Mouse (Mus musculus): Measurements from ENCODE around the gene Heatr1. TPM values are rescaled to one million over a fixed set of nuclear protein-coding genes. Genes with fewer than 3 reads are reported as not detected.

The Heatr1 gene
- polyA plus RNA-seq, 1 experiment from 2014 or later: 15.7 TPM

DNA sequence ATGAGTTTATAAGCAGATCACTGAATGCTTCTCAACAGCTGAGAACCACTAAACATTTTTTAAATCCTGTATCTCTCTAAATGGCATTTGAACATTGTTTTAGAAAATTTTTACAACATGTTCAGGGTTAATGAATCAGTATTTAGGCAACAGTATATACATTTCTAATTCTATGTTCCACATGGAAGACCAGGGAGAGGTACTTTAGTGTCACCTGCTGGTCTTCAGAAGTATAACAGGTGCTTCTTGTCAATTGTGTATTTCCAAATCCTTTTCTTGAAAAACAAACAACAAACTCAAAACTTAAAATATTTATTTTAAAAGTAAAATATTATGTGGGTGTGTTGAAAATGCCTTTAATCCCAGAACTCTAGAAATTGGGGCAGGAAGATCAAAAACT lies 8.5 kb upstream of the Heatr1 start:
- H3K4me1 ChIP-seq: no peaks in the 10 kb centered on the region
- H3K9ac ChIP-seq: no peak overlapping the region
- ATAC-seq (ENCODE audit: insufficient number of reproducible peaks, low FRiP score, low TSS enrichment, low read depth): no peak
- H3K36me3 ChIP-seq: no peaks in the 10 kb centered on the region
- no peak overlapping the region for H3K4me2 ChIP-seq (replicated peaks)
- H3K4me3 ChIP-seq (replicated peaks): no peak overlapping the region
- H3K27me3 ChIP-seq: no peaks in the 10 kb centered on the region
- no peak overlapping the region for H3K27ac ChIP-seq (replicated peaks)
- no peaks in the 10 kb centered on the region for H3K9me3 ChIP-seq (replicated peaks)

DNA sequence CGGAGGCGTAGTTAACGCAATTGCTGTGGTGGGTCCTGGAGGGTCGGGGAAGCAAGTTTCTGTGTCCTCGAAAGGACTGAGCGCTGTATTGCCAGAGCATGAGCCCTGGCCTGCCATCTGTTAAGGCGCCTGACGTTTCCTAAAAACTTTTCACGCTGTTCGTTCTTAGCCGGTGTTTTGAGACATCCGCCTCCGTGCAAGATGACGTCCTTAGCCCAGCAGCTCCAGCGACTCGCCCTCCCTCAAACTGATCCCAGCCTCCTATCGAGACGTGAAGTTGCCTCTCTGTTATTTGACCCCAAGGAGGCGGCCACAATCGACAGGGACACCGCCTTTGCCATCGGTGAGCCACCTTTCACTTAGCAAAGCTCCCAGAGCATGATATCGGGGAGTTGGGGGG lies 744 bp downstream of the Heatr1 start:
- no peak; the same call in 1 of the 2 replicates for ATAC-seq (ENCODE audit: insufficient number of reproducible peaks, low FRiP score, low TSS enrichment, low read depth)
- Histone ChIP-seq H3K4me1 (peaks cover 11% of the 10 kb centered on the region), H3K27ac (replicated peaks) (no peak overlapping the region; the same call in 1 of the 2 replicates), H3K4me2 (replicated peaks) (peak overlapping the region; percentile 93), H3K36me3 (peaks cover 11% of the 10 kb centered on the region), H3K4me3 (replicated peaks) (peak overlapping the region; percentile 96), H3K9me3 (replicated peaks) (no peaks in the 10 kb centered on the region), H3K9ac (peak overlapping the region; percentile 62), H3K27me3 (0 out of 2 replicates have a peak, but pooled peaks cover 3% of the 10 kb centered on the region)
- under 1% methylated on average over 23 of the region's 23 CpGs for WGBS

DNA sequence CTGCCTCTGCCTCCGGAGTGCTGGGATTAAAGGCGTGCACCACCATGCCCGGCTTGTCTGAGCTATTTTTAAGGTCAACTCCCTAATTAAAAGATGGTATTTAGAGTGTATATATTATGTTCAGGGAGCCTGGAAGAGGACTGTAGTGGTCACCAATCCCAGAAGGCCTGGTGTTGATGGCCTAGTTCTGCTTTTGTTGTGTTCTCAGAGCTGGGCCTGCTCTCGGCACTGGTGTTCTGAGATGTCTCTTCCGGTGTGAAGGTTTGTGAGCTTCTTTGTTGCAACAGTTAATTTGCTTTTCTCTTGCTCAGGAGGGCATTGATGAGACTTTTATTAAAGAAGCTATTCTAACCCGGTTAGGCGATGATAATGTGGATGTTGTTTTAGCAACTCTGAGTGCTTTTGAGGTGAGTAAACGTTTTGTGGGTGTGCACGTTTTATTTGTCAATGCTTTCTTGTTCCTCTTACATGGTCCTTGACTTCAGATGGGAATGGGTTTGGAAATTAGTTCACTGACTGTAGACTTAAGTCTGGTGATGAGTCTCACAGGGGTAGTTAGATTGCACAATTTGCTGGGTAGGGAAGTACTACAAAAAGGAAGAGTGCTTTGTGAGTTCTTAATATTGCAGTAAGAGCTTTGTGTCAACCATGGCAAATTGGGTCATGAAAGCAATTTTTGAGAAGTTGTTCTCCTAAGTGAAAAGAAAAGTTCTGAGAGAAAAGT lies 13.7 kb downstream of the Heatr1 start:
- WGBS: 91% methylated on average over 9 of the region's 9 CpGs
- Histone ChIP-seq H3K36me3 (peaks cover 63% of the 10 kb centered on the region), H3K4me1 (no peaks in the 10 kb centered on the region)

DNA sequence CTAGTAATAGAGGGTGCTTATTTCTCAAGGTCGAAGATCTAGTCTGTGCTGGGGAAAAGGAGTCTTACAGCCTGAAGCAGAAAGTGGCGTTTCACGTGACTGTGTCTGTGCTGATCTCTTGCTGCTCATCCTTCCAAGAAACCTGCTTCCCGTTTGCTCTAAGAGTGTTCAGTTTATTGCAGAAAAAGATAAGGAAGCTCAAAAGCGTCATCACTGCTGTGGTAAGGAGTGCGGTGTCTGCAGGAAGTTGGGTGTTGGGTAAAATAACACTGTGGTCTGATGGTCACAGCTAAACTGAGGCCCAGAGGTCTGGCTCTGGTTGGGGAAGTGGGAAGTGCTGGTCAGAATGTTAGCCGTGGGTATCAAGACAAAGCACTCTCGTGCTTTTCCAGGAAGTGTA lies 17.2 kb downstream of the Heatr1 start:
- 89% methylated on average over 8 of the region's 8 CpGs for WGBS
- H3K4me3 ChIP-seq (replicated peaks): no peak overlapping the region
- no peaks in the 10 kb centered on the region for H3K9me3 ChIP-seq (replicated peaks)
- H3K27me3 ChIP-seq: no peaks in the 10 kb centered on the region
- no peaks in the 10 kb centered on the region for H3K4me1 ChIP-seq
- H3K4me2 ChIP-seq (replicated peaks): no peak overlapping the region
- no peak for ATAC-seq (ENCODE audit: insufficient number of reproducible peaks, low FRiP score, low TSS enrichment, low read depth)
- no peak overlapping the region for H3K9ac ChIP-seq
- no peak overlapping the region for H3K27ac ChIP-seq (replicated peaks)
- H3K36me3 ChIP-seq: peaks cover 64% of the 10 kb centered on the region

More for the DNA sequence above, 13.7 kb downstream of the Heatr1 start:
- Histone ChIP-seq H3K4me3 (replicated peaks) (no peak overlapping the region), H3K9ac (no peak overlapping the region), H3K27me3 (no peaks in the 10 kb centered on the region), H3K4me2 (replicated peaks) (no peak overlapping the region), H3K9me3 (replicated peaks) (no peaks in the 10 kb centered on the region), H3K27ac (replicated peaks) (no peak overlapping the region)
- no peak for ATAC-seq (ENCODE audit: insufficient number of reproducible peaks, low FRiP score, low TSS enrichment, low read depth)

DNA sequence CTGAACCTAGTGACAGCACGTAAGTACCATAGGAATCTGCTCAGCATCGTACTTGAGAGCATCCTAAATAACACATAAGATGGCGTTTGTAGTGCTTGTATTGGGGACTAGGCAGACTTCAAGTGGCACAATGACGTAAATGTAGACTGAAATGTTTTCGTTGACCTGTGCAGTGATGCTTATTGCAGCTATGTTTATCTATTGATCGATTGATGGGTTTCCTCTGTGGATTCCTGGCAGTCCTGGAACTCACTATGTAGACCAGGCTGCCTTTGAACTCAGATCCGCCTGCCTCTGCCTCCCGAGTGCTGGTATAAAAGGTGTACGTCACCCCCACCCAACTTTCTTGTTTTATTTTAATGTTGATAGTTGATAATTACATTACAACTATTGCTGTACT lies 25.8 kb downstream of the Heatr1 start:
- no peak overlapping the region for H3K4me3 ChIP-seq (replicated peaks)
- H3K9me3 ChIP-seq (replicated peaks): no peaks in the 10 kb centered on the region
- H3K4me1 ChIP-seq: no peaks in the 10 kb centered on the region
- 92% methylated on average over 9 of the region's 9 CpGs for WGBS
- H3K27ac ChIP-seq (replicated peaks): no peak overlapping the region
- H3K36me3 ChIP-seq: peaks cover 84% of the 10 kb centered on the region
- no peak overlapping the region for H3K9ac ChIP-seq
- H3K4me2 ChIP-seq (replicated peaks): no peak overlapping the region
- ATAC-seq (ENCODE audit: insufficient number of reproducible peaks, low FRiP score, low TSS enrichment, low read depth): no peak
- H3K27me3 ChIP-seq: no peaks in the 10 kb centered on the region

DNA sequence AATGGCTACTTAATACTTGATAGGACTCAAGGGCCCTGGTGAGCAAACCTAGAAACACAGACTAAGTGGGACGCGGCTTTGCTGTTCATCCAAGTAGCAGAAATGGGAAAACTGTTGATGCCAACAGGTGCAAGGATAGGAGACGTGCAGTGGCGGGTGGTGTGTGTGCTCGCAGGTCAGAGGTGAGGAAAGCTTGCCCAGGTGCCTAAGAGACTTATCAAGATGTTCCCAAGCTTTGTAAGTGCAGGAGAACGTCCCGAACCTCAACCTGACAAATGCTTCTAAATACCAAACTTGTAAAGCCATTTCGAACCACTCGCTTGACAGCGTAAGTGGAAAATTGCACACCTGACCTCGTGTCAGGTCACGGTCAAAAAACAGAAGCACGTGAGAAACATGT lies 33.7 kb downstream of the Heatr1 start:
- Histone ChIP-seq H3K9me3 (replicated peaks) (no peaks in the 10 kb centered on the region), H3K27me3 (no peaks in the 10 kb centered on the region), H3K4me2 (replicated peaks) (no peak overlapping the region), H3K27ac (replicated peaks) (no peak overlapping the region), H3K4me1 (no peaks in the 10 kb centered on the region), H3K4me3 (replicated peaks) (no peak overlapping the region), H3K36me3 (peaks cover 83% of the 10 kb centered on the region), H3K9ac (no peak overlapping the region)
- ATAC-seq (ENCODE audit: insufficient number of reproducible peaks, low FRiP score, low TSS enrichment, low read depth): no peak
- WGBS: 92% methylated on average over 13 of the region's 13 CpGs

DNA sequence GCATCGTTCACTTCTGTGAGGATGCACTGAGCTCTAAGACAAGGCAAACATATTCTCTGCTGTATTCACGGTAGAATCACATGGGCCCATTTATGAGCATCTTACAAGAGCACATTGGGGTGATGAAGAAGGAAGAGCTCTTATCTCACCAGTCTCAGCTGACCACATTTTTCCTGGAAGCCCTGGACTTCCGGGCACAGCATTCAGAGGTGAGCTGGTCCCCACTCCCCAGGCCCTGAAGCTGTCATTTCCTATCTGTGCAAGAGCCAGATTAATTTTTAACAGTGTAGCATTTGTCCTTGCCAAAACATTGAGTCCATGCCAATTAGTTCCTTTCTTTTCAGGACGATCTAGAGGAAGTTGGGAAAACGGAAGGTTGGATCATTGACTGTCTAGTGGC lies 39.0 kb downstream of the Heatr1 start:
- ATAC-seq (ENCODE audit: insufficient number of reproducible peaks, low FRiP score, low TSS enrichment, low read depth): no peak
- Histone ChIP-seq H3K9me3 (replicated peaks) (no peaks in the 10 kb centered on the region), H3K27me3 (no peaks in the 10 kb centered on the region), H3K4me2 (replicated peaks) (no peak overlapping the region), H3K36me3 (peaks cover 83% of the 10 kb centered on the region), H3K4me3 (replicated peaks) (no peak overlapping the region), H3K4me1 (no peaks in the 10 kb centered on the region), H3K27ac (replicated peaks) (no peak overlapping the region), H3K9ac (no peak overlapping the region)
- 86% methylated on average over 5 of the region's 5 CpGs for WGBS

DNA sequence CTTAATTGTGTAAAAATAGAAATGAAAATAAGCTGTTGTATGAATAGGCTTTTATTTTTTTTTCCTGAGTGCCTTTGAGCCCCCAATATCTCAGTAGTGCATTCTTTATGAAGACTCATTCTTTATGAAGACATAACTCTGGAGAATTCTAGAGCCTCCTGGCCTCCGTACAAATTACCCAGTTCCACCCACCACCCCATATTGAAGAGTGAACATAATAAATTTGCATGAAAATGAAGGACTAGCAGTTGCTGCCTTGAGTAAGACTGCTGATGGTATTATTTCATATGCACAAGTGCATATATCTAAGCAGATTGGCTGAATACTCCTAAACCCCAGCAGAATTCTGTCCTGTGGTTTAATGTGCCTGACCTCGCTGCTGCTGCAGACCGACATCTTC lies 44.8 kb downstream of the Heatr1 start:
- no peaks in the 10 kb centered on the region for H3K4me1 ChIP-seq
- no peaks in the 10 kb centered on the region for H3K9me3 ChIP-seq (replicated peaks)
- no peak for ATAC-seq (ENCODE audit: insufficient number of reproducible peaks, low FRiP score, low TSS enrichment, low read depth)
- no peak overlapping the region for H3K27ac ChIP-seq (replicated peaks)
- WGBS: 88% methylated on average over 3 of the region's 3 CpGs
- no peak overlapping the region for H3K9ac ChIP-seq
- H3K27me3 ChIP-seq: no peaks in the 10 kb centered on the region
- no peak overlapping the region for H3K4me2 ChIP-seq (replicated peaks)
- peaks cover 64% of the 10 kb centered on the region for H3K36me3 ChIP-seq
- no peak overlapping the region for H3K4me3 ChIP-seq (replicated peaks)

DNA sequence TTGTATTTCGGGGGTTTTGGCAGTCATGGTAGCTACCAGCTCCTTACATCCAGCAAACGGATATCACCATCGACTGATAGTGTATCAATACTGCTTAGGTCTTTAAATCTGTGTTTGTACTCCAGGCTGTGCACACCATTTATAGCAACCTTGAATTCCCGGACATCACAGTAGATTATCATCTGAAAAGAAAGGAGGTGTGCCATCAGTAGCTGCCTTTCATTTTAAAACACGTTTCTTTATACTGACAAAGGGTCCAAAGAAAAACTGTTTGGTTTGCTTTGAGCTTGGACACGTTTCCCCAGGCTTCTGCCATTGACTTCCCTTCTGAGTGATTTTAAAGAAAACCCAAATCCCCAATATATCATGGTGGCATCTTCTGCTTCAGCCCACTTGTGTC lies 46.0 kb downstream of the Heatr1 start:
- H3K27me3 ChIP-seq: no peaks in the 10 kb centered on the region
- H3K9ac ChIP-seq: no peak overlapping the region
- no peak overlapping the region for H3K4me2 ChIP-seq (replicated peaks)
- no peak overlapping the region for H3K4me3 ChIP-seq (replicated peaks)
- 88% methylated on average over 6 of the region's 6 CpGs for WGBS
- no peaks in the 10 kb centered on the region for H3K9me3 ChIP-seq (replicated peaks)
- H3K27ac ChIP-seq (replicated peaks): no peak overlapping the region
- H3K4me1 ChIP-seq: no peaks in the 10 kb centered on the region
- peaks cover 57% of the 10 kb centered on the region for H3K36me3 ChIP-seq
- ATAC-seq (ENCODE audit: insufficient number of reproducible peaks, low FRiP score, low TSS enrichment, low read depth): no peak

DNA sequence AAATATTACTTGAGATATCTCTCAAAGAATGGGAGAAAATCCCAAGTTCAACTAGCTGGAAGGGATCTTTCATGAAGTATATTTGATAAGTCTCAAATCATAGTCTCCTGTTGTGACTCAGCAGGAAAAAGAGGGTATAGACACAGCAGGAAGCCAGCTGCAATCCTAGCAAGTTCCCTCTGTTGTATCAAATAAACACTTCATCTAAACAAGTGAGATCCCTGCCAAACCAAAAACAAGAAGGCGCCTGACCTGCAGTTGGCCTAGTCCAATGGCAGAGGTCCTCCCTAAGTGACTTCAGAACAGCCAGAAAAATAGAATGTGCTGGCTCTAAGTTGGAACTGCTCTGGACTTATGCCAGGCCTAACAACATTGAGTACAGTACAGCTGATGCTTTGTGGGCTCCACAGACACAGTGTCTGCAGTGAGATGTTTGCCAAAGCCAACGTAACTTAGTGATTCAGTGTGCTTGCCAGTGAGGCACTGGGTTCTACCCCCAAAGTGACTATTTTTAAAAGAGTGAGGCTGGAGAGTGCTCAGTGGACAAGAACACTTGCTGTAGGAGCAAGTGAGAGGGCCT lies 47.3 kb downstream of the Heatr1 start:
- Histone ChIP-seq H3K36me3 (peaks cover 56% of the 10 kb centered on the region), H3K4me2 (replicated peaks) (no peak overlapping the region), H3K27me3 (no peaks in the 10 kb centered on the region), H3K9ac (no peak overlapping the region), H3K4me1 (no peaks in the 10 kb centered on the region), H3K9me3 (replicated peaks) (no peaks in the 10 kb centered on the region), H3K27ac (replicated peaks) (no peak overlapping the region), H3K4me3 (replicated peaks) (no peak overlapping the region)
- no peak for ATAC-seq (ENCODE audit: insufficient number of reproducible peaks, low FRiP score, low TSS enrichment, low read depth)
- WGBS: 74% methylated on average over 2 of the region's 2 CpGs

DNA sequence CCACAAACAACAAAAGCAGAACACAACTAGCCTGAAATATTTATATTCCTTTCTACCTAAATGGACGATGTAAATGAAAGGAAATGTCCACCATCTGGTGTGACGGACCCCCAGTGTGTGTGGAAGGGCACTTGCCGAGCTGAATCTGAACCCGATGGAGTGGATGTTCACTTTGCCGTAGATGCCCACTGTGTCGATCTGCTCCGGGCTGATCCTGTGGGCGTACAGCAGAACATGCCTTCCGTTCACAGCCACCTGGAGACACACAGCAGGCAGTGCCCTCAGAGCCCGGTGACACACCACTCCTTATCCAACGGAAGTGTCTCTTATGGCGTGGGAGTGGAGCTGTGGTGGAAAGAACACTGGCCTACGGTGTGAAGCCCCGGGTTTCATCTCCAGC lies 58.3 kb downstream of the Heatr1 start:
- H3K9me3 ChIP-seq (replicated peaks): no peaks in the 10 kb centered on the region
- no peak overlapping the region for H3K9ac ChIP-seq
- no peaks in the 10 kb centered on the region for H3K27me3 ChIP-seq
- no peak overlapping the region for H3K4me3 ChIP-seq (replicated peaks)
- WGBS: 90% methylated on average over 14 of the region's 14 CpGs
- H3K4me2 ChIP-seq (replicated peaks): no peak overlapping the region
- peaks cover 27% of the 10 kb centered on the region for H3K36me3 ChIP-seq
- H3K4me1 ChIP-seq: no peaks in the 10 kb centered on the region
- no peak for ATAC-seq (ENCODE audit: insufficient number of reproducible peaks, low FRiP score, low TSS enrichment, low read depth)
- H3K27ac ChIP-seq (replicated peaks): no peak overlapping the region

All from embryonic facial prominence, embryonic 15.5 days (tissue).